Mouse (Mus musculus) spleen, embryonic (tissue): ENCODE results near the gene Abr.

Experiments used
- CTCF ChIA-PET: fragments of 350-600 bp; sonication (Branson Sonifier 250); formaldehyde crosslinking; loops from one replicate; lab custom pipeline; 2022; lab: Charles Lee

Gene Abr

GRCm38 (mm10) chr11:76420896-76421295 lies 201.2 kb downstream of the Abr start:
- CTCF ChIA-PET = no interaction called here

DNA sequence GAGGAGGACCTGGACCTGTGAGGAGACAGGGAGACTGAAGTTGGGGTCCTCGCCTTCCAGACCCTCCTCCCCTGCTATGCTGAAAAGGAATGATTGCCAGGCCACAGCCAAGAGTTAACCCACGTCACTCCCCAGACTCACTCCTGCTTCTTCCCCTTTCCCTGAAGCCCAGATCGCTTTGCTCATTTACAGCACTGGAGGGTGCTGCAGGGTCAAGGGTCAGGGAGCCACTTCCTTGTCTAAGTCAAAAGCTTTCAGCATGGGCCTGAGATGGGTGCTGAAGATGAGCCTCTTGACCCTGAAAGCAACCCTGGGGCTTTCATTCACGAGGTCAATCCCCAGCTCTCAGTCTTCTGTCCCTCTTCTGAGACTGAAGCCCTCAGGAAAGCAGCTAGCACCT lies 202.9 kb downstream of the Abr start:
- CTCF ChIA-PET = interaction anchor here (0.6 kb wide), 1 partner anchor 75 kb away, joined by 3 read pairs; no protein-coding TSS in a partner anchor

DNA sequence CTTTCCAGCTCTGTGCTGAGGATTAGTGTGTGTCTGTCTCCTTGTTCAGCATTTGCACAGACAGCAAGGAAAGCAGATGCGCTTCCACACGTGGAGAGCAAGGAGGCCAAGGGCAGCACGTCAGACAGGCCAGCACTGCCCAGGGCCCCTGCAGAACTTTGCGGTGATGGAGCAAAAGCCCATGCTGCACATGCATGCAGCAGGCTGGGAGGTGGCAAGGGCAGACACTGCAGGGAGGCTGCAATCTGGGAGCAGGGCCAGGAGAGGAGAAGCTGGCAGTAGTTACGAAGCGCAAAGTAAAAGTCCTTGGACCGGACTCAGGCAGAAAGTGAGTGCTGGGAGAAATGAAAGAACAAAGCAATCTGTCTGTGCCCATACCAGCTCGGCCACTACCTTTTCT lies 203.7 kb downstream of the Abr start:
- CTCF ChIA-PET = no interaction called here

DNA sequence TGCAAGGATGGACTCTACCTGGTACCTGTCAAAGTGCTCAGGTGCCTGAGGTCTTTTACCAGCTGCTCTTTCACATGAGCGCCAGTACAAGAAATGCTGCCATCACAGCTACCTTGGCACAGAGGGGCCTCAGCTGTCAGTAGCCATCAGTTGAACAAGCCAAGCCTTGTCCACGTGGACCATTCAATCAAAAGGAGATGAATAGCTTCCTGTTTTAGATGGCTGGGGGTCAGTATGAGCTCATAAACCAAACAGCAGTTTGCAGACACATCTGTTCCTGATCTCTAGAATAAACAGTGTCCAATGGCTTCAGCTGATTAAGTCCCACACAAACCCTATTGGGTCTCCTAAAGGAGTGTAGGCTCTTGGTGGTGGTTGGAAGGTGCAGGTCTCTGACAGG lies 206.1 kb downstream of the Abr start:
- CTCF ChIA-PET = no interaction called here

DNA sequence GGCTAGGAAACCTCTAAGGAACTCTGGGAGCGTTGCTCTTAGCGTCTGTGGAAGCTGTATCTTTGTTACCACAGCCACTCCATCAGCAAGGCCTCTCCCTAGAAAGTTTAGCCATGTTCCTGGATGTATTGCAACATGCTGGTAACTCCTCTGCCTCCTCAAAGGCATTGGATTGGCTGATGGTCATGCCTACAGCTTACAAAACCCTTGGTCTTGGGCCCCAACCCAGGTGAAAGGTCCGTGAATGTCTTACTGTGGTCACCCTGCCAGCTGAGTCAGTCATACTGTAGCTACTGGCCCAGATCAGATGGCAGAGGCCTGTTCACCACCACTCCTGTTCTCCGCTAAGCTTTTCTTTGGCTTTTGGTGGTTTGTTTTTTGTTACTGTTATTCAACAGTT lies 207.1 kb downstream of the Abr start:
- CTCF ChIA-PET = interaction anchor here (0.6 to 0.9 kb wide), 2 partner anchors 18 to 73 kb away, joined by 3 to 16 read pairs; no protein-coding TSS in a partner anchor

- CTCF ChIA-PET = interaction anchor here (0.5 to 1.1 kb wide), 2 partner anchors 15 to 40 kb away, joined by 3 to 10 read pairs; no protein-coding TSS in a partner anchor
These were observed 208.9 kb downstream of the Abr start for GRCm38 (mm10) chr11:76413202-76413601.

DNA sequence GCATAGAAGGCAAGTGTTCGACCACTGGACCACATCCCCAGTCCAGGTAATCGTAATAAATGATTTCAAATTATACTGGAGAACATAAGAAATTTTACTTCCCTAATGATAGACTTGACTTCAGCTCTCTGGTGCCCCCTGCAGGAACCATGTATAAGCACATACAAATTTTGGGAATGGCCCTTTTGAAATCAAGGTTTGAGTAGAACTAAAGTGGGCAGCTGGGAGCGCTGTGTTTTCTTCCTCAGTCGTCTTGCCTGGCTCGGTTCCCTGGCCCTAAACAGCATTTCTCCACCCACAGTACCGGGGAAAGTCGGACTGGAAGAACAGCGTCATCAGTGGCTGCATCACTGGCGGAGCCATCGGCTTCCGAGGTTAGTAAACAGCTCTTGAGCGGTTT lies 211.3 kb downstream of the Abr start:
- CTCF ChIA-PET = interaction anchor here (0.6 to 1.0 kb wide), 4 partner anchors 9 to 496 kb away, joined by 3 to 10 read pairs (median 4); no protein-coding TSS in a partner anchor

DNA sequence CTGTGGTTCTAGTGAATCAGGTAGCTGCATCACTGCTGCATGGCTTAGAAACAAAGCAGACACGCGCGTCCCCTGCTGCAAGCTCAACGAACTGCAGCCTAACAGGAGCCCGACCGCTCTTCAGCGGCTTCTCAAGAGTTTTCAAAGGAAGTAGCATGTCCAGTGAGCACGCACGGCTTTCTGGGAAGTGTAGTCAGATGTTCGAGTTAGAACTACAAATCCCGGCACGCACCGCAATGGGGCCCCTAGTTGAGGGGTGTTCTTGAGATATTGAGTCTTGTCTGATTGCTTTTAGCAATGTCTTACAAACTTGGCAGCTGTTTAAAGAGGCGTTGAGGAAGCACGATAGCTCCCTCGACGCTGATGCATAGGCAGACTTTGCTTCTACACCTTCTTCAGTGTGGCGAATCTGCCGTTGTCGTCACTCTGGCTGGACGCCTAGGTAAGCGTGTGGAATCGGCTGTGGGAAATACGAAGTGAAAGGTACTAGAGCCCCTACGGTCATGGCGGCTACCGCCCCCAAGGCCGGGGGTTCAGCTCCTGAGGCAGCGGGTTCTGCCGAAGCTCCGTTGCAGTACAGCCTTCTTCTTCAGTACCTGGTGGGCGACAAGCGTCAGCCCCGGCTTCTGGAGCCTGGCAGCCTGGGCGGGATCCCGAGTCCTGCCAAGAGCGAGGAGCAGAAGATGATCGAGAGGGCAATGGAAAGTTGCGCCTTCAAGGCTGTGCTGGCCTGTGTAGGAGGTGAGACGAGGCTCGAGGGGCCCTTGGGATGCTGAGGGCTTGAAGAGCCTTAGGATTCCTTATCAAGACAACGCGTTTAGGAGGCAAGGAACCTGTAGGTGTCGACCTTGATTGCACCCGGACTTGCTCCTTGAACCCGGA lies 215.2 kb downstream of the Abr start, which contains the start of gene Timm22:
Timm22 (plus strand) TSS at position 251 of the 882 bp plus-strand sequence.
- CTCF ChIA-PET = interaction anchor here (0.7 to 1.1 kb wide), 2 partner anchors 9 to 149 kb away, joined by 3 read pairs; no protein-coding TSS in a partner anchor

DNA sequence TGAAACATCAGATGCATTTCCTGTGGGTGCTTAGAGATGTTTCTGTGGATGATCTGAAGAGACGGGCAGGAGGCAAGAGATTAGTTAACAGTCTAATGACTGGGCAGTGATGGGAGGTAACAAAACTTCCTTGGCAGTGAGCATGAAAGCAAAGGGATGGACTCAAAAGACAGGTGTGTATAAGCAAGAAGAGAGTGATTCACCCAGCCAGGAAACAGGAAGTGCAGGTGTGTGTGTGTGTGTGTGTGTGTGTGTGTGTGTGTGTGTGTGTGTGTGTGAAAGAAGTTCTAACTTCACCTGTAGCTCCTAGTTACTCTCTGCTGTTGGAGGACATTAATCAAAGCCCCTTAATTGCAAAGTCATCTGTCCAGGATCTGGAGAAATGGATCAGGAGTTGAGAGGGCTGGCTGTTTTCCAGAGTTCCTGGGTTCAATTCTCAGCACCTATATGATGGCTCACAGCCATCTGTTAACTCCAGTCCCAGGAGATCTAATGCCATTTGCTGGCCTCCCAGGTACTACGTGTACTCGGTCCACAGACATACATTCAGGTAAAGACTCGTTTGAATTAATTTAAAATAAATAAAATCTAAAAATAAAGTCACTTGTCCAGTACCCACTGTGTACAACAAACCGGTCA lies 216.4 kb downstream of the Abr start:
- CTCF ChIA-PET = interaction anchor here (0.6 to 1.4 kb wide), 6 partner anchors 8 to 152 kb away, joined by 3 to 8 read pairs (median 3); no protein-coding TSS in a partner anchor

GRCm38 (mm10) chr11:76405113-76405512 lies 217.0 kb downstream of the Abr start:
- CTCF ChIA-PET = interaction anchor here (1.4 kb wide), 1 partner anchor 152 kb away, joined by 8 read pairs; no protein-coding TSS in a partner anchor

DNA sequence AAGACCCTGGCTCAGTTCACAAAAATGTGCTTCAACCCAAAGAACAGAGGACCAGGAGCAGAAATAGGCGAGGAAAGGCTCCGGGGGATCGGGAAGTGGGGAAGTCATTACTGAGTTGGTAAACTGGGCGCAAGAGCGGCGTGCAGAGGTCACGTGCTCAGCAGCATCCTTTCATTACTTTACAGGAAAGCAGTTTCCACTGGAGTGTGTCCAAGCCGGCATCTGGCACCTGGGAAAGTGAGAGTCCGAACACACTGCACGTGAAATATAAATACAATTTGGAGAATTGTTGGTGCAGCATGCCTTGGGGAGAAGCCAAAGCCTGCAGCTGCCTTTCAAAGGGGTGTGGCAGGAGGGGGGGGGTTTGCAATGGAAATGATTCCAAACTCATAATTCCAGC lies 220.7 kb downstream of the Abr start:
- CTCF ChIA-PET = interaction anchor here (0.6 kb wide), 1 partner anchor 57 kb away, joined by 3 read pairs; no protein-coding TSS in a partner anchor

DNA sequence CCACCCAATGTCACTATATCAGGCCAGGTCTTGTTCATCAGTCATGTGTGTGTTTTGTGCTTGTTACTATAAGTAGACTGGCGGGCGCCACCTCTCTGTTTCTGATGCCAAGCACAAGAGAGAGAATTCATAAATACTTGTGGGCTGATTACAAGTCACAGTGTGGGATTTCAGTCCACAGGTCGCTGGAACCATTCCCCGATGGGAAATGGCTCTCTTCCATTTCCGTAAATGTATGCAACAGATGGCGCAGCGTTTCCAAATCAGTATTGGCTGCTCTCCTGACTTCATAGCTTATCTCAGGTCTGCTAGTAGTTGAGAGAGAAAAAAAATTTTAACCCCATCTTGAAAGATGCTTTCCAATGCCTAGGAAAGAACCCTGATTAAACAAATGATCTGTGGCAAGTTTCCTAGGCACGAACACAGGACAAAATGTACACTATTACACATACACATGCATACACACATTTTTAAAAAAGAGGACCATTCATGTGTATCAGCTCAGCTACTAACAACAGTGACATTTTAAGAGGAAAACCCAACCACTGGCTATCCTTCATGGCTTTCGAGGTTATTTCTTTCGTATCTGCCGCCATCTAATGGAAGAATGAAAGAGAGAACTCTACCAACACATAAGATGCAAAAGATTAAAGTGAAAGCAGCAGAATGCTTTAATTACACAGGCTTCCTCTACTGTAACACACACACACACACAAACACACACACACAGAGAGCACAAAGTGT lies 222.4 kb downstream of the Abr start:
- CTCF ChIA-PET = no interaction called here

GRCm38 (mm10) chr11:76398798-76399586 lies 223.1 kb downstream of the Abr start, which contains the start of gene Nxn:
Nxn (minus strand) TSS chr11:76399140.
- CTCF ChIA-PET = no interaction called here

GRCm38 (mm10) chr11:76398312-76398797 lies 223.8 kb downstream of the Abr start:
- CTCF ChIA-PET = interaction anchor here (0.6 to 0.8 kb wide), 2 partner anchors 8 to 14 kb away, joined by 3 read pairs; partner anchors contain the start of gene Timm22

DNA sequence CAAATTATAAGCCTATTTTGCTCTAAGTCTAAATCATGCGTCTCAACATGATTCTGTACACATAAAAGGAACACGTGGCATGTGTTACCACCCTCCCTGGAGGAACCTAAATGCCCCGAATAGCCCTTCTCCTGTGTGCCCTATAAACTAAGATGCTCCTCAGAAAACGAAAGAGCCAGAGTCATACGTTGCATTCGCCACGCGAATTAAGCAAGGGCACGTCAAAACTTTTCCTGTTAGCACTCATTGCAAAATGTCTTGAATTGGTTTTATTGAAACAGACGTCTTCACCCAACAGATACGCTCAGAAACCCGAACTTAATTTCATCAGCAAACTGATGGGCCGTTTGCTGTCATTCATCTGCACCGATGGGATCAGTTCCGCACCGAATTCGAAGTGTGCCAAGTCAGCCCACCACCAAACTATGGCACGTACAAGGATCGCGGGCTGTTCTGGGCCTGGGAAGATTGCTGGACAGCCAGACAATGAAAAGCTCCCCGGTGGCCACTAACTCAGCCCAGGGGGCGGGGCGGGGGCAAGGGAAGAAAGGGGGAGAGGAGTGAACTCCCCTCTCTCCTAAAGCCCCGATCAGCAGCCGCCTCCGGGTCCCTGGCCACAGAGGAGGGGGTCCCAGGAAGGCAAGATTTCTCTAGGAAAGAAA lies 224.3 kb downstream of the Abr start:
- CTCF ChIA-PET = interaction anchor here (0.6 to 0.8 kb wide), 2 partner anchors 9 to 15 kb away, joined by 3 read pairs; partner anchors contain the start of gene Timm22

DNA sequence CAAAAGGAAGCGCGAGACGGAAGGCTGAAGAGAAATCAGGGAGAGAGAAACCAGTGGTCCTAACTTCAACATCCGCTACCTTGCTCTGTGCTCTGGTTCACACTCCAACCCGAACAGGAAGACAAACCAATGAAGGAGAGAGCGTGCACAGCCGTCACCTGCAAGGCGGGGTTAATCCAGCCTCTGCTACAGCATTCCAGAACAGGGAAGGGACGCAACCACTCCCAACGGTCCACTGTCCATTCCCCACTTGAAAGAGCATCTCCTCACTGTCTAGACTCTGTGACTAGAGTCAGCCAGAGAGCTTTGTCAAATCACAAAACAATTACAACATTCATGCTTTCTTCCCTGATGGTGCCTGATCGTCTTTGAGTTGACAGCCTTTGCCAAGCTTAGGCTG lies 229.1 kb downstream of the Abr start:
- CTCF ChIA-PET = interaction anchor here (0.6 kb wide), 1 partner anchor 13 kb away, joined by 3 read pairs; no protein-coding TSS in a partner anchor

- CTCF ChIA-PET = interaction anchor here (0.6 kb wide), 1 partner anchor 13 kb away, joined by 3 read pairs; no protein-coding TSS in a partner anchor
These were observed 229.6 kb downstream of the Abr start for GRCm38 (mm10) chr11:76392532-76392931.

DNA sequence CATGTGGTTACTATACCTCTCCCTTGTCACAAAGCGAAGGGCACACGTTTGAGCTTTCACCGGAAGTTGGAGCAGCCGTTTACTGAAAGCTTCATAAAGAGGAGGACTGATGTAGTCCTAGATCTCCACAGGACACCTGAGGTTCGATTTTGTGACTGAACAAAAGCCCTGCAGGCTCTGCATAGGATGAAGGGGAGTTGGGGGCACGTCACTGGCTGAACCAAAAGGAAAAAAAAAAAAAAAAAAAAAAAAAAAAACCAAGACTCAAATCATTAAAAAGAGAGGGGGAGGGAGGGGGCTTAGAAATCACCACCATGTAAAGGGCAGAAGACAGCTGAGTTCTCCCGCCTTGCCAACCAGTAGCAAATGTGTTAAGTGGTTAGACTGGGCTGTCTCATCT lies 233.4 kb downstream of the Abr start:
- CTCF ChIA-PET = interaction anchor here (0.7 kb wide), 1 partner anchor 44 kb away, joined by 11 read pairs; no protein-coding TSS in a partner anchor

DNA sequence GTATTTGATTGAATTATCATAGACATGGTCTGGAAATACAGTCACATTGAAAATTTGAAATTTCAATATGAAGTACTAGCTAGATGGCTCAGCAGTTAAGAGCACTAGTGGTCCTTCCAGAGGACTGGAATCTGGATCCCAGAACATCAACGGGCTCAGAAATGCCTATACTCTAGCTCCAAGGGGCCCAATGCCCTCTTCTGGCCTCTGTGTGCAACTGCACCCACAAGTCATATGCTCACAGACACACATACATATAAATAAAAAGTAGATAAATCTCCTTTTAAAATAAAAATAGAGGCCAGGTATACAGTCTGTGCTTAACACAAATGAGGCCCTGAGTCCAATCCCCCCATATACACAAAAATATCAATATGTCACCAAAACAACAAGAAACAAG lies 235.0 kb downstream of the Abr start:
- CTCF ChIA-PET = no interaction called here
